Mouse (Mus musculus) cerebellum, postnatal 36 days (tissue): ENCODE results near the gene Srgap1.
"Not testable (repeated sequence)": the region's sequence is repeated elsewhere in the genome, so short reads cannot be mapped to it uniquely, and the experiment has no call there.

Experiments
- DNase-seq, 2 experiments: peaks; one replicate each; pipeline ENCODE4 v3.0.0; 2021 to 2022; ENCODE audit warnings: mixed read lengths in 2 of 2

Srgap1 gene

GRCm38 (mm10) chr10:121807771-121808170 is 239.3 kb downstream of the Srgap1 start:
- DNase-seq: no peak

- no peak for DNase-seq
These were observed 240.3 kb downstream of the Srgap1 start for GRCm38 (mm10) chr10:121806806-121807205.

- DNase-seq: no peak
These were observed 241.2 kb downstream of the Srgap1 start for GRCm38 (mm10) chr10:121805933-121806341.

GRCm38 (mm10) chr10:121804551-121804950 is 242.6 kb downstream of the Srgap1 start:
- DNase-seq: no peak

- DNase-seq: no peak
These were observed 247.1 kb downstream of the Srgap1 start for GRCm38 (mm10) chr10:121800041-121800440.

GRCm38 (mm10) chr10:121796027-121796802 is 250.9 kb downstream of the Srgap1 start:
- DNase-seq: no peak

GRCm38 (mm10) chr10:121794486-121794885 is 252.6 kb downstream of the Srgap1 start:
- no peak for DNase-seq

GRCm38 (mm10) chr10:121792661-121793060 is 254.5 kb downstream of the Srgap1 start:
- no peak for DNase-seq

GRCm38 (mm10) chr10:121790078-121790477 is 257.0 kb downstream of the Srgap1 start:
- DNase-seq: no peak

- no peak for DNase-seq
These were observed 258.6 kb downstream of the Srgap1 start for GRCm38 (mm10) chr10:121788536-121788935.

- no peak for DNase-seq
These were observed 266.0 kb downstream of the Srgap1 start for GRCm38 (mm10) chr10:121781159-121781558.

- no peak for DNase-seq
These were observed 271.1 kb downstream of the Srgap1 start for GRCm38 (mm10) chr10:121775990-121776389.

GRCm38 (mm10) chr10:121773813-121774212 is 273.3 kb downstream of the Srgap1 start:
- DNase-seq: no peak

GRCm38 (mm10) chr10:121770624-121771577 is 276.2 kb downstream of the Srgap1 start:
- DNase-seq: no peak

GRCm38 (mm10) chr10:121769711-121770110 is 277.4 kb downstream of the Srgap1 start:
- DNase-seq: no peak

GRCm38 (mm10) chr10:121767295-121767694 is 279.8 kb downstream of the Srgap1 start:
- DNase-seq: not testable (repeated sequence)

GRCm38 (mm10) chr10:121765174-121766057 is 281.7 kb downstream of the Srgap1 start:
- DNase-seq: no peak

- DNase-seq: no peak
These were observed 282.5 kb downstream of the Srgap1 start for GRCm38 (mm10) chr10:121764469-121765173.

GRCm38 (mm10) chr10:121763191-121763590 is 283.9 kb downstream of the Srgap1 start:
- DNase-seq: no peak

- DNase-seq: no peak
These were observed 285.0 kb downstream of the Srgap1 start for GRCm38 (mm10) chr10:121762141-121762540.

GRCm38 (mm10) chr10:121759095-121759494 is 288.0 kb downstream of the Srgap1 start:
- no peak for DNase-seq

GRCm38 (mm10) chr10:121756677-121757076 is 290.4 kb downstream of the Srgap1 start:
- no peak for DNase-seq
